Mouse (Mus musculus): ENCODE measurements at regions not wholly inside any gene's neighbourhood (a gene's known extent, or its start where the extent isn't known, plus 50 kb on each side); places are given as distances from the start of the nearest gene placed in this dataset.

- TF ChIP-seq MAFK (IDR thresholded peaks at IDR 0.05; ENCODE audit: insufficient replicate concordance, low read length) (no peak), JUN (IDR thresholded peaks at IDR 0.05; ENCODE audit: insufficient read depth, low read depth, low read length) (no peak), USF1 (IDR thresholded peaks at IDR 0.05; ENCODE audit: low read depth, low read length) (no peak), CTCF (conservative IDR thresholded peaks at IDR 0.05 in 1 of 2, IDR thresholded peaks at IDR 0.05 in 1 of 2; ENCODE audit: low read depth in 2 of 2, low read length in 2 of 2) (no peak), NRF1 (IDR thresholded peaks at IDR 0.05; ENCODE audit: low read depth, low read length) (no peak), EP300 (IDR thresholded peaks at IDR 0.05; ENCODE audit: low read length) (no peak), ZKSCAN1 (IDR thresholded peaks at IDR 0.05; ENCODE audit: borderline replicate concordance, low read depth, low read length) (no peak), E2F4 (IDR thresholded peaks at IDR 0.05; ENCODE audit: insufficient replicate concordance, low read depth, low read length) (no peak)
These were observed 84.5 kb upstream of the Reg3g start for GRCm38 (mm10) chr6:78553008-78553698.
